Mouse (Mus musculus): ENCODE measurements around the gene Ccdc93. TPM values are rescaled to one million over a fixed set of nuclear protein-coding genes. Genes with fewer than 3 reads are reported as not detected.

Gene Ccdc93
- polyA plus RNA-seq (2015; fragmentation: Nextera tagmentation; extraction: Ambion mirVana), result 5.0 and 5.7 TPM in 2 replicates

GRCm38 (mm10) chr1:121430938-121431928, at the start of gene Ccdc93:
TSS of gene Ccdc93 (plus strand) at chr1:121431049.

GRCm38 (mm10) chr1:121528399-121528720, 97.5 kb downstream of the Ccdc93 start, which contains the start of gene Htr5b:
TSS of gene Htr5b (minus strand) at chr1:121528465.

Other genes with a start within 250 kb of the Ccdc93 start
- 34.6 and 39.1 TPM in 2 replicates for gene Insig2, start 98.5 kb upstream of the Ccdc93 start, polyA plus RNA-seq (2015; fragmentation: Nextera tagmentation; extraction: Ambion mirVana)
- gene Htr5b, start 97.4 kb downstream of the Ccdc93 start, polyA plus RNA-seq (2015; fragmentation: Nextera tagmentation; extraction: Ambion mirVana), result not detected in 2 replicates
- gene Ddx18, start 136.9 kb downstream of the Ccdc93 start, polyA plus RNA-seq (2015; fragmentation: Nextera tagmentation; extraction: Ambion mirVana), result 30.1 and 38.6 TPM in 2 replicates